Mouse (Mus musculus) midbrain, embryonic 11.5 days (tissue): Measurements from ENCODE around the gene Gm4952. TPM values are rescaled to one million over a fixed set of nuclear protein-coding genes. Genes with fewer than 3 reads are reported as not detected.

Experiments used
- ATAC-seq: fragments of 200-750 bp; cut with Nextera tagmentation; 2 replicates; pipeline ENCODE4 v1.8.0; 2017; ENCODE audit warnings: moderate TSS enrichment, moderate library complexity; ENCODE audit not compliant: low FRiP score
- DNase-seq: peaks from one replicate; pipeline ENCODE4 v3.0.0; 2015; ENCODE audit warnings: low spot score; ENCODE audit errors: missing footprints
- H3K27ac ChIP-seq: fragments of 300-500 bp; sonication (generic); 2 replicates; pipeline ENCODE4 v1.5.1; 2014; ENCODE audit warnings: low read depth, low read length
- H3K27me3 ChIP-seq: fragments of 300-500 bp; sonication (generic); 2 replicates; pipeline ENCODE4 v1.6.1; 2014; ENCODE audit warnings: mild to moderate bottlenecking, low read length, moderate library complexity, mixed read lengths; ENCODE audit not compliant: control insufficient read depth, insufficient read depth
- H3K36me3 ChIP-seq: fragments of 300-500 bp; sonication (generic); 2 replicates; pipeline ENCODE4 v1.6.1; 2014; ENCODE audit warnings: mild to moderate bottlenecking, low read length, moderate library complexity, mixed read lengths; ENCODE audit not compliant: control insufficient read depth, insufficient read depth
- H3K4me1 ChIP-seq: fragments of 300-500 bp; sonication (generic); 2 replicates; pipeline ENCODE4 v1.6.1; 2014; ENCODE audit warnings: low read length; ENCODE audit not compliant: control insufficient read depth, insufficient read depth
- H3K4me2 ChIP-seq: fragments of 300-500 bp; sonication (generic); 2 replicates; pipeline ENCODE4 v1.6.1; 2014; ENCODE audit warnings: mild to moderate bottlenecking, moderate library complexity
- H3K4me3 ChIP-seq: fragments of 300-500 bp; sonication (generic); 2 replicates; pipeline ENCODE4 v1.5.1; 2014; ENCODE audit warnings: low read depth, low read length
- H3K9ac ChIP-seq: fragments of 300-500 bp; sonication (generic); 2 replicates; pipeline ENCODE4 v1.6.1; 2014; ENCODE audit warnings: low read length
- H3K9me3 ChIP-seq: fragments of 300-500 bp; sonication (generic); 2 replicates; pipeline ENCODE4 v1.6.1; 2016; ENCODE audit warnings: low read length; ENCODE audit not compliant: control insufficient read depth
- WGBS: fragments of 180-500 bp; shearing (Covaris S2); extraction: QIAGEN DNeasy Blood & Tissue Kit; methylation state at CpG from one replicate; pipeline ENCODE4 v1.1.7; 2014; 5-methylcytosine and 5-hydroxymethylcytosine counted together
- polyA plus RNA-seq: library from polyadenylated mRNA; unstranded; fragments of >200 nt; fragmentation: Nextera tagmentation; extraction: Ambion mirVana; gene quantifications from 2 replicates; pipeline ENCODE4 v1.2.1, GENCODE M21; 2014

Gene Gm4952
- polyA plus RNA-seq, 1 experiment from 2014 or later, result not detected

DNA sequence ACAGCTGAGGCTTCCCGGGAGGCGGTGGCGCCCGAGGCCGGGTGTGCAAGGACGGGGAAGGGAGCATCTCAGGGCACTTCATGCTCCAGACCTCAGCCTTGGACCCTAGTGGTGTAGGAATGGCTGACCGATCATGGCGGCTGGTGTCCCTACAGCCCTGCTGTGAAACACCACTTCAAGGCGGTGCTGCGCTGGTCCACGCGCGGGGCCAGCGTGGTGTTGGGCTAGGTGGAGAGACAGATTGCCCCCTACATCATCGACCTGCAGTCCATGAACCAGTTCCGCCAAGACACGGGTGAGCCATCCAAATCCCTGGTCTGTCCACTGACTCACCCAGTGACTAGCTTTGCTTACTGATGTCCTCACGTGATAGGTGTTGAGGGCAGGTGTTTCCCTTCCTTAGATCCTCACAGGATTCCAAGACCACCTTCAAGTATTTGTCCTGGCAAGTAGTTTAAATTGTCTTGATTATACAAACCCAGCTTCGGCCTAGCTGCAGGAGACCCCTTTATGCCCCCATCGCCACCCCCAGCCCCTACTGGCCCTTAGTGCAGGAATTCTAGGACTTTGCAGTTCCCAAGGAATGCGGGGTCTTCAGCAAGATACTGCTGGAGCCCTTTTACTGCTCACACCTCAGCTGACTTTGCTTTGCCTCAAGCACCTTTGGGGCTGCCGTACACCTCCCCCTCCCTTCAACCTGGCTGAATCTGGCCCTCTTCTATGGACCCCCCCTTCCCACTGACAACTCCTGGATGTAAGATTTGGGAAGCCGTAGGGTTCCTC is 3.3 kb upstream of the Gm4952 start:
- Histone ChIP-seq H3K9ac (peak overlapping the region; percentile 62), H3K27ac (no peak overlapping the region), H3K4me2 (peak overlapping the region; percentile 98), H3K27me3 (no peaks in the 10 kb centered on the region; the same call in 1 of the 2 replicates), H3K4me1 (no peaks in the 10 kb centered on the region), H3K9me3 (no peaks in the 10 kb centered on the region), H3K36me3 (no peaks in the 10 kb centered on the region), H3K4me3 (peak overlapping the region; percentile 62)
- ATAC-seq, result peak; percentile 67
- peak; percentile 82 for DNase-seq
- 18% methylated on average over 23 of the region's 23 CpGs for WGBS

DNA sequence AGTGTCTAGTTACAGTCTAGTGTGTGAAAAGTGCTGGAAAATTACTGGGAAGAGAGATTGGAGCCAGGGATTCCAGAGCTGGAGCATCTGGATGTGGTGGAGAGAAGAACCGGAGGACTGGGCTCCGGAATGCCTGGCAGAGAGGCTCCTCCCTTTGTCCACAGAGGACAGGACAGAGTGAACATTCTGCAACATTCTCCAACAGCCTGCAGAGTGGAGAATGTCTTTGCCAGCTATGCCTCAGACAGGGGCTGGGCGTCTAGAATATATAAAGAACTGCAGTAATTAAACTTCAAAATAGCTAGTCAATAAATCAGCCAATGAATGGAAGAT is 2.7 kb upstream of the Gm4952 start:
- WGBS, result 77% methylated on average over 3 of the region's 3 CpGs
- Histone ChIP-seq H3K9ac (no peak overlapping the region), H3K4me1 (no peaks in the 10 kb centered on the region), H3K4me2 (no peak overlapping the region), H3K27ac (no peak overlapping the region), H3K4me3 (no peak overlapping the region), H3K36me3 (no peaks in the 10 kb centered on the region), H3K9me3 (no peaks in the 10 kb centered on the region), H3K27me3 (no peaks in the 10 kb centered on the region; the same call in 1 of the 2 replicates)
- ATAC-seq (no peak), DNase-seq (no peak)

DNA sequence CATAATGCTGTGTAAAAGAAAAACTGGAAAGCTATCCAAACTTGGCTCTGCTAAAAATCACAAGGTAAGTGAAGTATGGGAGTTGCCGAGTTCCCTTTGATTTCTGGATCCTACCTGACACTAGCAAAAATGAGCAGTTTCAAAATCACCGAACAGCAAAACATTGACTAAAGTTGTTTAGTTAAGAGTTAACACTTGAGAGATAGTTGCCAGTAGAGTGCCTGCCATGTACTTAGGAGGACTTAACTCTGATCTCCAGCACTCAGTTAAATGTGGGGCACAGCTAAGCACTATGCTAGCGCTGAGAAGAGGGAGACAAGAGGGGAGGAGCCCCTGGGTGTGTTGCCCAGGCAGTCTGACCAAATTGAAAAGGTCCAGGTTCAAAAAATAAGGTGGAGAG is 1.1 kb upstream of the Gm4952 start:
- no peak overlapping the region for H3K4me3 ChIP-seq
- H3K36me3 ChIP-seq, result no peaks in the 10 kb centered on the region
- 76% methylated on average over 3 of the region's 3 CpGs for WGBS
- H3K9ac ChIP-seq, result no peak overlapping the region
- no peaks in the 10 kb centered on the region; the same call in 1 of the 2 replicates for H3K27me3 ChIP-seq
- no peak for ATAC-seq
- DNase-seq, result no peak
- H3K27ac ChIP-seq, result no peak overlapping the region
- no peak overlapping the region for H3K4me2 ChIP-seq
- no peaks in the 10 kb centered on the region for H3K4me1 ChIP-seq
- no peaks in the 10 kb centered on the region for H3K9me3 ChIP-seq

DNA sequence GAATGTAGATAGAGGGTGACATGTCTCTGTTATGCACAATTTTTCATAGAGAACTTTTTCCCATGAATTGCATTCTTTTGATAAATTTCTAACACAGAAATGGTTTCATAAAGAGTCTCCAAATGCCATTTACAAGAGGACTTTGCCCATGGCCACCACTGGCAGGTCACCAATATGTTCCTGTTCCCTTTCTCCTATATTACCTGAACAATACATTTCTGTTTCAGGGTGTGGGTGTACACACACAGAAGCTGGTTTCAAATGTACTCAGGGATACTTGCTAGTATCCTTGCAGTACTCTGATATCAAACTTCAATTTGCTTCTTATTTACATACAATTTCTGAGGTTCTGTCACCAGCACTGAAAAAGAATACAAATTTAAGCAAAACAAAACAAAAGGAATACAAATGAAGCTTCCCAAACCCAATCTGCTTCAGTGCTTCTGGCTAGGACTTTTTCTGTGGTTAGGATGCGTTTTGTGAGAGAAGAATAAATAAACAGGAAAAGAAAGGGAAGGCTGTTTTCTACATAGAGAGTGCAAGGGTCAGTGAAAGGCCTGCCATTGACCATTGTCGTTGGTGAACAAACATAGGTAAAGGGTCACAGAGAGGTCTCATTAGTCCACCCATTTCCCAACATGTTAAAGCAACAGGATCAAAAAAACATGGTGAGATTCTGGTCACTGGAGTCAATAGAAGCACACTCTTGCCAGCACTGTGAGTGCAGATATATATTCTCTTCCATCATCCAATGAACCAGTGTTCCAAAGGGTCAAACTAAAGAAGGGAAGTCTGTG is 1.1 kb downstream of the Gm4952 start:
- no peak for DNase-seq
- 52% methylated on average over 2 of the region's 2 CpGs for WGBS
- Histone ChIP-seq H3K36me3 (no peaks in the 10 kb centered on the region), H3K4me3 (no peak overlapping the region), H3K27ac (no peak overlapping the region), H3K27me3 (no peaks in the 10 kb centered on the region; the same call in 1 of the 2 replicates), H3K9me3 (no peaks in the 10 kb centered on the region), H3K9ac (no peak overlapping the region), H3K4me1 (no peaks in the 10 kb centered on the region), H3K4me2 (no peak overlapping the region)
- no peak for ATAC-seq

DNA sequence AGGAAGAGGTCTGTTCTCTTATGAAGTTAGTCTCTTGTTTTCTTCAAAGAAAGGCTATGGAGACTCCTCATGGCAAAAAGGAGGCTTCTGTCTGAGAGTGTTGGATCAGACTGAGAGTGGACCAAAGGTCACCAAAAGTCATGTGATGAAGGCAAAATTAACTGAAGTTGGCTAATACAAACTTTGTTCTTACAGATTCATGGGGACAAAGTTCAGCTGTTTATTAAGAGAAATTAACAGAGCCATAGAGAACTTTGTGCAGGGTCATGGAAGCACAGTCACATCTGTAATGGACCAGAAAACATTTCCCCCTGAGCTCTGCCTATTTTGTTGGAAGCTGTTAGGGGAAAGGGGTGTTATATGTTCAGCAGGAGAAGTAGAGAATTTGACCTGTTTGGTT is 8.6 kb downstream of the Gm4952 start:
- H3K4me3 ChIP-seq, result no peak overlapping the region
- H3K27me3 ChIP-seq, result no peaks in the 10 kb centered on the region
- no peaks in the 10 kb centered on the region for H3K36me3 ChIP-seq
- no peak for ATAC-seq
- H3K27ac ChIP-seq, result no peak overlapping the region
- no peak for DNase-seq
- H3K9me3 ChIP-seq, result no peaks in the 10 kb centered on the region
- H3K4me1 ChIP-seq, result no peaks in the 10 kb centered on the region
- no peak overlapping the region for H3K9ac ChIP-seq
- no peak overlapping the region for H3K4me2 ChIP-seq

DNA sequence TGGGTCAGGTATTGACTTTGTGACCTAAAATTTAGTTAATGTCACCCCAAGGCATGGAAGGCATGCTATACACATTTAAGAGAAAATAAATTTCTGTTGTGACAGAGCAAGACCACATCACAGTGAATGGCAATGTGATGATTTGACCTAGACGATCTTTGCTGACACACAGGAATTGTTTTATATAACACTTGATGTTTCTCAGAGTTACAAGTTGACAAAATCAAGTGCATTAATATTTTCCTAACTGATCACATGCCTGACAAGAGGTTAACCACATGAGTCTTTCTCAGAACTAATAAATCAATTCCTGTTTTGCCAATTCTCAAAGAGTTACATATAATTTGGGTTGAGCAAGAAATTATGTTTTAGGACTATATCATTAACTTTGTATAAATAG is 13.9 kb downstream of the Gm4952 start:
- Histone ChIP-seq H3K4me3 (no peak overlapping the region), H3K9me3 (no peaks in the 10 kb centered on the region), H3K4me1 (no peaks in the 10 kb centered on the region), H3K36me3 (no peaks in the 10 kb centered on the region), H3K27ac (no peak overlapping the region), H3K9ac (no peak overlapping the region), H3K27me3 (no peaks in the 10 kb centered on the region), H3K4me2 (no peak overlapping the region)
- ATAC-seq (no peak), DNase-seq (no peak)
- 87% methylated on average over 1 of the region's 1 CpGs for WGBS

DNA sequence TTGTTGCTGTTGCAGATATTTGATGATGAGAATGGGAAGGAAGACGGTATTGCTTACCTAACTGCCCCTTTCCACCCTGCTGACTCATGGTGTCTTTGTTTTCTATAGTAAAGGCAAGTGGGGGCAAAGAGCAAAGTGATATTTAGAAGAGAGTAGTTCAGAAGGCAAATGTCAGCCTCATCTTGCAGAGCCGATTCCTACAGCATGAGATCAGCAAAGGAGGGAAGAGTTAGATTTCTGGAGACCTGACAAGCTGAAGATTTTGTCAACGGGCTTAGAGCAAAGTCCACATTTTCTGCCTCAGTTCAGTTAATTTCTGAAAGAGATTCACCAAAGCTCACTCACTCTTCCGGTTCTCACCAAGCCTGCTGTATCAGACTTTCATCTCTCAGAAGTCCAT is 33.4 kb downstream of the Gm4952 start, which contains the start of gene Glyat:
Glyat (plus strand) TSS at position 133 of the 400 bp plus-strand sequence.
- 72% methylated on average over 4 of the region's 4 CpGs for WGBS
- Histone ChIP-seq H3K4me2 (no peak within 1 kb of the TSS), H3K9me3 (no peaks in the 10 kb centered on the region), H3K36me3 (no peaks in the 10 kb centered on the region), H3K4me3 (no peak within 1 kb of the TSS), H3K9ac (no peak within 1 kb of the TSS), H3K27me3 (no peaks in the 10 kb centered on the region), H3K4me1 (no peaks in the 10 kb centered on the region), H3K27ac (no peak within 1 kb of the TSS)
- ATAC-seq (no peak), DNase-seq (no peak)

DNA sequence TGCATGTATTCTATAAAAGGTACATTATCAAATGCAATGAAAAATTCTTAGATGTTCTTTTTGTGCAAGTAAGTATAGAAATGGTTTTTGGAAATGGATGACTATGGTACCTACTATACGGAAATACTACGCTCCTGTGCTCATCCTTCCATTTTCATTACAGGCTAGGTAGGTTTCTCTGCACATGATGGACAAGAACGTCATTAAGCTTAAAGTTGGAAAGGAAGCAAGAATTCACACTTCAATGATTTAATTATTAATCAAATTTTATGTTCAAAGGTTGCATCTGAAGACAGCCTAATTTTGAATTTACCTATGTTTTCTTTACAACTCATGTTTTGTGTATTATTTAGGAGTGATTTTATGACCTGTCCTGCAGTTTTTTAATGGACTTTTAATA is 34.5 kb downstream of the Gm4952 start:
- Histone ChIP-seq H3K9me3 (no peaks in the 10 kb centered on the region), H3K27ac (no peak overlapping the region), H3K4me3 (no peak overlapping the region), H3K9ac (no peak overlapping the region), H3K27me3 (no peaks in the 10 kb centered on the region), H3K4me1 (no peaks in the 10 kb centered on the region), H3K4me2 (no peak overlapping the region), H3K36me3 (no peaks in the 10 kb centered on the region)
- ATAC-seq (no peak), DNase-seq (no peak)
- WGBS, result 93% methylated on average over 3 of the region's 3 CpGs

DNA sequence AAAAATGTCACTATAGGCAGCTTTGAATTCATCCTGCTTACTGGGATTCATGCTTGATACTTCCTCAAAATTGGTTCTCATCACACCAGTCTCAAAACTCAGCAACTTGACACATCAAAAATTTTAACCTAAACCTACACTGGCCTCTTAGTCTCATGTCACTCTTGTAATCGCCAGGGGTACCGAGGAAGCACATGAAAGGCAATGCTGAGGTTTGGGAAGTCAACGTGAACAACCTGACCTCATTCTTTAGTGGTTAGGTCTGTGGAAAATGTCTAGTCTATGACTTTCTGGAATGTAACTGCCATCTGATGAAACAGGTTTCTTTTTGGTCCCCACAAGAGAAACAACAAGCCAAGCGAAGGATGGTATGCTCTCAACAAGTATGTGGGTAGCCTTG is 35.2 kb downstream of the Gm4952 start:
- Histone ChIP-seq H3K9ac (no peak overlapping the region), H3K4me2 (no peak overlapping the region), H3K9me3 (no peaks in the 10 kb centered on the region), H3K4me3 (no peak overlapping the region), H3K27ac (no peak overlapping the region), H3K4me1 (no peaks in the 10 kb centered on the region), H3K36me3 (no peaks in the 10 kb centered on the region), H3K27me3 (no peaks in the 10 kb centered on the region)
- WGBS, result 87% methylated on average over 4 of the region's 4 CpGs
- ATAC-seq (no peak), DNase-seq (no peak)
